Mouse (Mus musculus) left cerebral cortex, postnatal 25 days (tissue): ENCODE results near the gene Degs2. TPM values are rescaled to one million over a fixed set of nuclear protein-coding genes. Genes with fewer than 3 reads are reported as not detected.
A peak's percentile ranks its signal among the peaks of the same experiment; 100 is the strongest.

ENCODE experiments used
- DNase-seq, 2 experiments: peaks; one replicate each; pipeline ENCODE4 v3.0.0; 2022; ENCODE audit warnings: low spot score in 2 of 2, mixed read lengths in 1 of 2
- intact Hi-C: fragments of 180-260 bp; cut with DNase I; formaldehyde crosslinking; loops from one replicate; pipeline ENCODE4 v1.15.1; 2025
- total RNA-seq, 2 experiments: library from RNA; stranded (reverse); gene quantifications; 2 replicates each; pipeline ENCODE4 v1.2.3; 2021

Gene Degs2
- total RNA-seq, 2 experiments from 2014 or later, result 4.0 to 4.2 TPM

- intact Hi-C loops, result no loop called here
These were observed 3.4 kb upstream of the Degs2 start for GRCm38 (mm10) chr12:108705486-108705885.

GRCm38 (mm10) chr12:108701221-108701620 is 894 bp downstream of the Degs2 start:
- no peak for DNase-seq

More at GRCm38 (mm10) chr12:108705486-108705885, 3.4 kb upstream of the Degs2 start:
- no peak for DNase-seq

GRCm38 (mm10) chr12:108700037-108700436 is 2.1 kb downstream of the Degs2 start:
- intact Hi-C loops, result no loop called here

More at GRCm38 (mm10) chr12:108701221-108701620, 894 bp downstream of the Degs2 start:
- intact Hi-C loops, result no loop called here

GRCm38 (mm10) chr12:108699576-108699975 is 2.5 kb downstream of the Degs2 start:
- intact Hi-C loops, result no loop called here
- no peak for DNase-seq

More at GRCm38 (mm10) chr12:108700037-108700436, 2.1 kb downstream of the Degs2 start:
- DNase-seq, result no peak

GRCm38 (mm10) chr12:108698697-108699471 is 3.2 kb downstream of the Degs2 start:
- DNase-seq, result no peak
- intact Hi-C loops, result no loop called here

- intact Hi-C loops, result no loop called here
- DNase-seq, result no peak
These were observed 7.9 kb downstream of the Degs2 start for GRCm38 (mm10) chr12:108694223-108694622.

GRCm38 (mm10) chr12:108693592-108693991 is 8.5 kb downstream of the Degs2 start:
- intact Hi-C loops, result no loop called here
- no peak for DNase-seq

GRCm38 (mm10) chr12:108690529-108690928 is 11.6 kb downstream of the Degs2 start:
- no peak for DNase-seq

GRCm38 (mm10) chr12:108689167-108689566 is 12.9 kb downstream of the Degs2 start:
- intact Hi-C loops, result no loop called here
- no peak for DNase-seq

More at GRCm38 (mm10) chr12:108690529-108690928, 11.6 kb downstream of the Degs2 start:
- intact Hi-C loops, result no loop called here

GRCm38 (mm10) chr12:108686926-108687325 is 15.2 kb downstream of the Degs2 start:
- intact Hi-C loops, result no loop called here
- no peak for DNase-seq

- peak; percentile 37 to 62 for DNase-seq
- intact Hi-C loops, result no loop called here
These were observed 15.7 kb downstream of the Degs2 start for GRCm38 (mm10) chr12:108686463-108686862.

- intact Hi-C loops, result no loop called here
- peak in 1 of 2 experiments; percentile 76 for DNase-seq
These were observed 19.7 kb downstream of the Degs2 start for GRCm38 (mm10) chr12:108682240-108683023.

- intact Hi-C loops, result no loop called here
- no peak for DNase-seq
These were observed 21.3 kb downstream of the Degs2 start for GRCm38 (mm10) chr12:108680861-108681260.

GRCm38 (mm10) chr12:108678366-108678765 is 23.7 kb downstream of the Degs2 start:
- no peak for DNase-seq
- intact Hi-C loops, result no loop called here

GRCm38 (mm10) chr12:108677116-108677515 is 25.0 kb downstream of the Degs2 start:
- intact Hi-C loops, result no loop called here
- DNase-seq, result no peak

GRCm38 (mm10) chr12:108675614-108676401 is 26.3 kb downstream of the Degs2 start:
- intact Hi-C loops, result no loop called here
- peak in 1 of 2 experiments; percentile 39 for DNase-seq

GRCm38 (mm10) chr12:108674916-108675315 is 27.2 kb downstream of the Degs2 start:
- DNase-seq, result no peak
- intact Hi-C loops, result no loop called here

- peak; percentile 44 to 90 for DNase-seq
- intact Hi-C loops, result no loop called here
These were observed 27.6 kb downstream of the Degs2 start for GRCm38 (mm10) chr12:108674502-108674901.

GRCm38 (mm10) chr12:108673546-108673945 is 28.6 kb downstream of the Degs2 start:
- intact Hi-C loops, result no loop called here

GRCm38 (mm10) chr12:108672908-108673307 is 29.2 kb downstream of the Degs2 start:
- intact Hi-C loops, result no loop called here
- DNase-seq, result no peak

More at GRCm38 (mm10) chr12:108673546-108673945, 28.6 kb downstream of the Degs2 start:
- no peak for DNase-seq
